9 mouse cellular contexts compared by ENCODE assay signal in genomic region chr6:52064176-52065015, GRCm38 (mm10). TPM values are rescaled to one million over a fixed set of nuclear protein-coding genes. Genes with fewer than 3 reads are reported as not detected.
DNase-seq lines count a peak whose midpoint lies in the region; ATAC-seq and TF ChIP-seq lines count a peak whose summit lies in the region.
"Had no signal": no experiment of that assay in that cellular context is flagged by ENCODE, and none has a peak within 500 bp of the region (broad histone marks: within the 10 kb centered on the region; RNA-seq: fewer than 3 reads in every experiment).

No protein-coding gene starts in this region.

- H3K27ac ChIP-seq in MEL (ENCODE audit: control insufficient read depth, low read depth, low read length), result no peak overlapping the region
- H3K27ac ChIP-seq in lung, embryonic 15.5 days, result peak overlapping the region; percentile 86
- H3K27ac ChIP-seq: embryonic facial prominence, embryonic 13.5 days had no signal

- H3K4me3 ChIP-seq in MEL (ENCODE audit: control insufficient read depth in 1 of 2, insufficient read depth in 1 of 2, low read depth in 2 of 2, low read length in 2 of 2), result peak overlapping the region; percentile 35 to 43
- 0 out of 2 replicates have a peak overlapping the region, but pooled peaks have one; percentile 3 for H3K4me3 ChIP-seq in lung, embryonic 15.5 days
- H3K4me3 ChIP-seq: embryonic facial prominence, embryonic 13.5 days had no signal

- peaks cover 0 to 3% of the 10 kb centered on the region in 2 experiments; a peak in 2 of 4 replicates for H3K4me1 ChIP-seq in MEL (ENCODE audit: control insufficient read depth in 1 of 2, insufficient read depth in 2 of 2, low read length in 2 of 2)
- peaks cover 29% of the 10 kb centered on the region for H3K4me1 ChIP-seq in lung, embryonic 15.5 days

- peak overlapping the region; percentile 36 for H3K4me2 ChIP-seq in lung, embryonic 15.5 days
- H3K4me2 ChIP-seq: embryonic facial prominence, embryonic 13.5 days had no signal

- H3K79me2 ChIP-seq in MEL (ENCODE audit: control insufficient read depth, insufficient read depth, low read length, poor library complexity), result no peaks in the 10 kb centered on the region

- no peak for TF ChIP-seq EP300 in MEL (IDR thresholded peaks at IDR 0.05; ENCODE audit: low read depth in 1 of 2, low read length in 2 of 2)

- TF ChIP-seq POLR2A in MEL (IDR thresholded peaks at IDR 0.05; ENCODE audit: control insufficient read depth in 1 of 2, insufficient read depth in 1 of 2, low read depth in 1 of 2, low read length in 2 of 2, poor library complexity in 1 of 2), result no peak

- no peak for TF ChIP-seq RAD21 in MEL (IDR thresholded peaks at IDR 0.05; ENCODE audit: low read depth, low read length)

- peak overlapping the region; percentile 11; the same call in 1 of the 2 replicates for H3K9ac ChIP-seq in MEL (ENCODE audit: control insufficient read depth, low read depth, low read length, poor library complexity, severe bottlenecking)
- H3K9ac ChIP-seq in lung, embryonic 15.5 days, result 0 out of 2 replicates have a peak overlapping the region, but pooled peaks have one; percentile 13
- H3K9ac ChIP-seq: embryonic facial prominence, embryonic 13.5 days had no signal

- DNase-seq in cerebellum, adult 11-12 months, result peak; percentile 10
- DNase-seq in cerebellum, postnatal 4 days (ENCODE audit: low spot score in 2 of 2), result no peak
- DNase-seq in MEL (ENCODE audit: low read depth, low spot score), result peak; percentile 32
- peak; percentile 7 to 35 for DNase-seq in frontal cortex, postnatal 36 days (ENCODE audit: low spot score in 2 of 2)
- peak; percentile 22 for DNase-seq in kidney, postnatal 10 days
- peak; percentile 14 for DNase-seq in right cerebral cortex, postnatal 25 days
- no peak for DNase-seq in retina, embryonic 14.5 days (ENCODE audit: low spot score)

- no peaks in the 10 kb centered on the region for H3K36me3 ChIP-seq in MEL (ENCODE audit: control insufficient read depth in 1 of 2, insufficient read depth in 2 of 2, low read length in 2 of 2)
- H3K36me3 ChIP-seq in lung, embryonic 15.5 days, result no peaks in the 10 kb centered on the region
- H3K36me3 ChIP-seq: embryonic facial prominence, embryonic 13.5 days had no signal

- ATAC-seq in lung, embryonic 15.5 days (ENCODE audit: borderline replicate concordance, extremely low read depth, low FRiP score, low TSS enrichment), result peak; percentile 86

- peaks cover 4 to 12% of the 10 kb centered on the region in 2 experiments for H3K27me3 ChIP-seq in MEL (ENCODE audit: control insufficient read depth in 1 of 2, insufficient read depth in 2 of 2, low read length in 2 of 2)
- H3K27me3 ChIP-seq in lung, embryonic 15.5 days, result no peaks in the 10 kb centered on the region

- 38% methylated on average over 13 of the region's 13 CpGs for WGBS in lung, embryonic 15.5 days

- H3K9me3 ChIP-seq in MEL (replicated peaks; ENCODE audit: insufficient read depth, low read length), result no peaks in the 10 kb centered on the region
- H3K9me3 ChIP-seq in lung, embryonic 15.5 days, result no peaks in the 10 kb centered on the region
- H3K9me3 ChIP-seq: embryonic facial prominence, embryonic 13.5 days had no signal

- TF ChIP-seq CTCF in MEL (IDR thresholded peaks at IDR 0.05 in 2 of 3, conservative IDR thresholded peaks at IDR 0.05 in 1 of 3; ENCODE audit: control insufficient read depth in 1 of 3, insufficient read depth in 1 of 3, low read depth in 2 of 3, low read length in 3 of 3, poor library complexity in 1 of 3, severe bottlenecking in 1 of 3), result no peak

TF ChIP-seq in MEL, 35 proteins besides CTCF, POLR2A, EP300 and RAD21:
- TF ChIP-seq POLR2AphosphoS5 (IDR thresholded peaks at IDR 0.05; ENCODE audit: borderline replicate concordance, low read depth, low read length), result no peak
- no peak for TF ChIP-seq TCF12 (IDR thresholded peaks at IDR 0.05; ENCODE audit: low read depth, low read length)
- no peak for TF ChIP-seq E2F4 (IDR thresholded peaks at IDR 0.05; ENCODE audit: borderline replicate concordance, low read depth, low read length)
- TF ChIP-seq ELF1 (IDR thresholded peaks at IDR 0.05; ENCODE audit: low read depth, low read length), result no peak
- no peak for TF ChIP-seq TAL1 (IDR thresholded peaks at IDR 0.05; ENCODE audit: low read length)
- no peak for TF ChIP-seq NRF1 (IDR thresholded peaks at IDR 0.05; ENCODE audit: insufficient read depth, low read depth, low read length, poor library complexity, severe bottlenecking)
- TF ChIP-seq JUND (IDR thresholded peaks at IDR 0.05; ENCODE audit: low read depth, low read length), result no peak
- TF ChIP-seq UBTF (IDR thresholded peaks at IDR 0.05; ENCODE audit: borderline replicate concordance, insufficient read depth, low read depth, low read length), result no peak
- no peak for TF ChIP-seq ZKSCAN1 (IDR thresholded peaks at IDR 0.05; ENCODE audit: low read depth, low read length)
- no peak for TF ChIP-seq ZC3H11A (IDR thresholded peaks at IDR 0.05; ENCODE audit: low read depth, low read length)

RNA-seq across cellular contexts. Expression of gene Skap2, which starts 52.0 kb away (rescaled TPM):
- total RNA-seq in MEL (2012; rRNA removed), result 17.7 and 17.8 TPM in 2 replicates
- polyA plus RNA-seq in MEL (2012; ENCODE audit: insufficient read depth in 1 of 2, insufficient read length in 2 of 2, low read depth in 1 of 2, low replicate concordance in 2 of 2, missing spikeins in 1 of 2), result 10 to 100 TPM in 1 of 2 experiments, not detected in 1; 31.3 TPM
- polyA plus RNA-seq in lung, embryonic 15.5 days (2015; fragmentation: Nextera tagmentation; extraction: Ambion mirVana), result 59.3 and 65.0 TPM in 2 replicates

Comparison
In these comparisons a context has a peak if more than half of its experiments do, and no peak if none do; other contexts are left out.
1. DNase-seq: peak in cerebellum, adult 11-12 months (single experiment), MEL (single experiment), frontal cortex, postnatal 36 days (2 of 2), kidney, postnatal 10 days (single experiment) and right cerebral cortex, postnatal 25 days (single experiment); none in cerebellum, postnatal 4 days (0 of 2) and retina, embryonic 14.5 days (single experiment).